Mouse (Mus musculus) CH12.LX (cell line): ENCODE results near the gene Olfr91. TPM values are rescaled to one million over a fixed set of nuclear protein-coding genes. Genes with fewer than 3 reads are reported as not detected.

ENCODE experiments used
- DNase-seq: peaks from one replicate; pipeline ENCODE4 v3.0.0-alpha.2; 2013; ENCODE audit errors: extremely low read depth
- H3K27ac ChIP-seq: 2 replicates; pipeline ENCODE4 v1.5.1; 2012; ENCODE audit warnings: low read depth, mild to moderate bottlenecking, control low read depth, moderate library complexity; ENCODE audit not compliant: insufficient read depth
- H3K27me3 ChIP-seq: replicated peaks from 2 replicates; pipeline ENCODE3; 2012; ENCODE audit warnings: inconsistent platforms
- H3K36me3 ChIP-seq, 2 experiments: replicated peaks in 1 of 2; 2 replicates each; pipeline versions ENCODE3 to v1.6.1; 2012; ENCODE audit warnings: inconsistent platforms in 1 of 2, low read length in 1 of 2, mild to moderate bottlenecking in 1 of 2, mixed read lengths in 1 of 2, moderate library complexity in 1 of 2; ENCODE audit not compliant: control insufficient read depth in 1 of 2, insufficient read depth in 1 of 2
- H3K4me1 ChIP-seq, 2 experiments: 2 replicates each; pipeline ENCODE4 v1.6.1; 2012; ENCODE audit warnings: inconsistent platforms in 1 of 2, moderate library complexity in 1 of 2; ENCODE audit not compliant: insufficient read depth in 2 of 2, control insufficient read depth in 1 of 2
- H3K4me2 ChIP-seq: 2 replicates; pipeline ENCODE4 v1.6.1; 2012; ENCODE audit warnings: low read depth, mild to moderate bottlenecking, control low read depth; ENCODE audit not compliant: poor library complexity, insufficient read depth, severe bottlenecking
- H3K4me3 ChIP-seq, 3 experiments: fragments of 150-350 bp in 1 of 3; sonication (generic) in 1 of 3; replicated peaks in 1 of 3; 2 replicates each; pipeline versions ENCODE3 to v1.5.1; 2011 to 2012; ENCODE audit warnings: low read depth in 2 of 3, low read length in 2 of 3, mild to moderate bottlenecking in 2 of 3, moderate library complexity in 2 of 3, control low read depth in 1 of 3, improper control_type of control experiment in 1 of 3, inconsistent platforms in 1 of 3, mixed read lengths in 1 of 3; ENCODE audit not compliant: poor library complexity in 1 of 3
- H3K79me2 ChIP-seq: replicated peaks from 2 replicates; pipeline ENCODE4 v1.6.1; 2012; ENCODE audit warnings: mild to moderate bottlenecking, moderate library complexity; ENCODE audit not compliant: control insufficient read depth, poor library complexity, insufficient read depth, severe bottlenecking; ENCODE audit errors: extremely low read depth
- H3K9ac ChIP-seq: 2 replicates; pipeline ENCODE4 v1.6.1; 2012; ENCODE audit warnings: low read depth, mild to moderate bottlenecking, control low read depth, moderate library complexity; ENCODE audit not compliant: insufficient read depth
- H3K9me3 ChIP-seq: replicated peaks from 2 replicates; pipeline ENCODE3; 2012; ENCODE audit warnings: low read length, inconsistent platforms, mixed read lengths
- BHLHE40 ChIP-seq: IDR thresholded peaks from 2 replicates; pipeline ENCODE4 v1.6.1; 2011; ENCODE audit warnings: mild to moderate bottlenecking, low read depth, low read length, improper control_type of control experiment
- CHD2 ChIP-seq: IDR thresholded peaks from 2 replicates; pipeline ENCODE4 v1.6.1; 2011; ENCODE audit warnings: low read length, improper control_type of control experiment
- E2F4 ChIP-seq: IDR thresholded peaks from 2 replicates; pipeline ENCODE4 v1.6.1; 2011; ENCODE audit warnings: low read depth, low read length, improper control_type of control experiment; ENCODE audit not compliant: insufficient replicate concordance
- ELF1 ChIP-seq: IDR thresholded peaks from 2 replicates; pipeline ENCODE4 v1.6.1; 2014; ENCODE audit warnings: low read depth, mild to moderate bottlenecking, inconsistent platforms, low read length, improper control_type of control experiment
- ETS1 ChIP-seq: conservative IDR thresholded peaks from 2 replicates; pipeline ENCODE4 v1.6.1; 2012; ENCODE audit warnings: low read depth, mild to moderate bottlenecking, inconsistent platforms, low read length, improper control_type of control experiment, moderate library complexity
- HCFC1 ChIP-seq: IDR thresholded peaks from 2 replicates; pipeline ENCODE4 v1.6.1; 2012; ENCODE audit warnings: low read depth, mild to moderate bottlenecking, inconsistent platforms, low read length, improper control_type of control experiment
- JUN ChIP-seq: IDR thresholded peaks from 2 replicates; pipeline ENCODE4 v1.6.1; 2011; ENCODE audit warnings: low read depth, mild to moderate bottlenecking, low read length, improper control_type of control experiment, moderate library complexity; ENCODE audit not compliant: insufficient read depth
- KAT2A ChIP-seq: IDR thresholded peaks from 2 replicates; pipeline ENCODE4 v1.6.1; 2012; ENCODE audit warnings: low read length, improper control_type of control experiment, inconsistent platforms; ENCODE audit not compliant: insufficient replicate concordance
- MEF2A ChIP-seq: IDR thresholded peaks from 2 replicates; pipeline ENCODE4 v1.6.1; 2014; ENCODE audit warnings: low read depth, mild to moderate bottlenecking, inconsistent platforms, low read length, improper control_type of control experiment, borderline replicate concordance
- MXI1 ChIP-seq: IDR thresholded peaks from 2 replicates; pipeline ENCODE4 v1.6.1; 2011; ENCODE audit warnings: mild to moderate bottlenecking, low read depth, low read length, improper control_type of control experiment
- PAX5 ChIP-seq: IDR thresholded peaks from 2 replicates; pipeline ENCODE4 v1.6.1; 2012; ENCODE audit warnings: low read length, inconsistent platforms, mixed read lengths
- POLR2A ChIP-seq: IDR thresholded peaks from 2 replicates; pipeline ENCODE4 v1.6.1; 2011; ENCODE audit warnings: low read depth, mild to moderate bottlenecking, improper control_type of control experiment, low read length
- POLR2AphosphoS2 ChIP-seq: IDR thresholded peaks from 2 replicates; pipeline ENCODE4 v1.6.1; 2011; ENCODE audit warnings: low read depth, low read length, improper control_type of control experiment
- RCOR1 ChIP-seq: conservative IDR thresholded peaks from 2 replicates; pipeline ENCODE4 v1.6.1; 2012; ENCODE audit warnings: low read depth, mild to moderate bottlenecking, inconsistent platforms, low read length, improper control_type of control experiment
- SIN3A ChIP-seq: IDR thresholded peaks from 2 replicates; pipeline ENCODE4 v1.6.1; 2012; ENCODE audit warnings: low read length, improper control_type of control experiment, inconsistent platforms
- UBTF ChIP-seq: IDR thresholded peaks from 2 replicates; pipeline ENCODE4 v1.6.1; 2012; ENCODE audit warnings: low read depth, mild to moderate bottlenecking, inconsistent platforms, low read length, improper control_type of control experiment, moderate library complexity
- USF1 ChIP-seq: IDR thresholded peaks from 2 replicates; pipeline ENCODE4 v1.6.1; 2014; ENCODE audit warnings: low read depth, mild to moderate bottlenecking, inconsistent platforms, low read length, improper control_type of control experiment
- ZC3H11A ChIP-seq: IDR thresholded peaks from 2 replicates; pipeline ENCODE4 v1.6.1; 2012; ENCODE audit warnings: low read depth, mild to moderate bottlenecking, inconsistent platforms, low read length, improper control_type of control experiment
- ZKSCAN1 ChIP-seq: IDR thresholded peaks from 2 replicates; pipeline ENCODE4 v1.6.1; 2012; ENCODE audit warnings: low read depth, inconsistent platforms, low read length, improper control_type of control experiment, borderline replicate concordance
- ZMIZ1 ChIP-seq: IDR thresholded peaks from 2 replicates; pipeline ENCODE4 v1.6.1; 2012; ENCODE audit warnings: low read depth, mild to moderate bottlenecking, inconsistent platforms, low read length, improper control_type of control experiment
- dilution Hi-C: fragments of 300-500 bp; cut with MboI; formaldehyde crosslinking; loops from 2 replicates; pipeline ENCODE4 v1.14.3; 2020; ENCODE audit warnings: low sequenced_read_pairs; ENCODE audit not compliant: extremely low pct_unique_long_range_greater_than_20kb, extremely low pct_ligation_motif_present
- in situ Hi-C: fragments of 300-500 bp; cut with MboI; formaldehyde crosslinking; loops from 3 replicates; pipeline ENCODE4 v1.14.3; 2019; ENCODE audit warnings: low sequenced_read_pairs, low pct_ligation_motif_present, low pct_unique_long_range_greater_than_20kb, mixed read lengths
- polyA plus RNA-seq: library from polyadenylated mRNA; unstranded; fragments of >175 nt; gene quantifications from 2 replicates; pipeline ENCODE4 v1.2.1, GENCODE M21; 2012; ENCODE audit warnings: low read depth; ENCODE audit not compliant: insufficient read length
- total RNA-seq, 2 experiments: library from RNA; depleted of rRNA; stranded (reverse); fragments of 300-350 nt in 1 of 2; fragments of >200 nt in 1 of 2; gene quantifications; 2 replicates each; pipeline ENCODE4 v1.2.3; 2012 to 2014

Olfr91 gene
- total and polyA plus RNA-seq, 3 experiments: not detected

DNA sequence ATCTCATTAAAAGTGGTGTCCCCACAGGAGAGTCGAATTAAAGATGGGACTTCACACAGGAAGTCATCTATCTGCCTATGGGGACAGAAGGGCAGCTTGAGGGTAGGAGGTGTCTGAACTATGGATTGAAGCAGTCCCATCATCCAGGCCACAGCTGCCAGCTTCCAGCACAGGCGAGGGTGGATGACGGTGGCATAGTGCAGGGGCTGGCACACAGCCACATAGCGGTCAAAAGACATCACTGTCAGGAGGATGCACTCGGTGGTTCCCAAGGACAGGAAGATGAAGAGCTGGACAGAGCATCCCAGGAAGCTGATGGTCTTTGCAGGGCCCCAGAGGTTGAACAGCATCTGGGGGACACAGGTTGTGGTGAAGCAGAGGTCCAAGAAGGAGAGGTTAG lies 4.8 kb downstream of the Olfr91 start:
- Histone ChIP-seq H3K4me3 (no peak overlapping the region), H3K27ac (no peak overlapping the region), H3K4me1 (no peaks in the 10 kb centered on the region), H3K27me3 (peaks cover 14% of the 10 kb centered on the region), H3K9me3 (no peaks in the 10 kb centered on the region), H3K9ac (no peak overlapping the region), H3K36me3 (no peaks in the 10 kb centered on the region), H3K79me2 (no peaks in the 10 kb centered on the region), H3K4me2 (no peak overlapping the region)
- dilution Hi-C loops (no loop called here), in situ Hi-C loops (no loop called here)
- no peak for TF ChIP-seq MXI1
- TF ChIP-seq HCFC1: no peak
- no peak for TF ChIP-seq POLR2AphosphoS2
- TF ChIP-seq CHD2: no peak
- TF ChIP-seq ETS1: no peak
- TF ChIP-seq ZKSCAN1: no peak
- TF ChIP-seq USF1: no peak
- TF ChIP-seq BHLHE40: no peak
- no peak for TF ChIP-seq MEF2A
- no peak for DNase-seq

DNA sequence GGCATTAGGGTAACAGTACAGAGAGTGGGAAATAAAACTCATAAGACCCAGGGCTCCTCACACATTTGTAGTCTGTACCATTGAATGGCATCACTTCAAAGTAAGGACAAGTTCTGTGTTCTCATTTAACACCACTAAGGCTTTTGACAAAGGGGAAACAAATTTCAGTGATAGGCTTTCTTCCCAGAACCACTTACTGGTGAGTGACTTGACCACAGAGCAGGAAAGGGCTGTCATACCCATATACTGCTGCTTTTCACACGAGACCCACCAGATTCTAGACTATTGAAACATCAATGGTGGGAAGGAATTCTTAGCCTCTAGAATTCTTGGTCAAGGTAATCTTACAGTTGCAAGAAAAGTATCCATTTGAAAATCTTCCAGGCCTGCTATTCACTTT lies 5.9 kb downstream of the Olfr91 start:
- Histone ChIP-seq H3K4me2 (no peak overlapping the region), H3K4me3 (no peak overlapping the region), H3K27me3 (peaks cover 14% of the 10 kb centered on the region), H3K79me2 (no peaks in the 10 kb centered on the region), H3K36me3 (no peaks in the 10 kb centered on the region), H3K9me3 (no peaks in the 10 kb centered on the region), H3K27ac (no peak overlapping the region), H3K9ac (no peak overlapping the region), H3K4me1 (no peaks in the 10 kb centered on the region)
- in situ Hi-C loops (no loop called here), dilution Hi-C loops (no loop called here)
- DNase-seq: no peak
- TF ChIP-seq ZKSCAN1 (no peak), SIN3A (no peak), CHD2 (no peak), UBTF (no peak), ZMIZ1 (no peak), HCFC1 (no peak), KAT2A (no peak), ELF1 (no peak), POLR2A (no peak), RCOR1 (no peak), PAX5 (no peak), JUN (no peak), ZC3H11A (no peak), E2F4 (no peak)
